Mouse (Mus musculus) NIH3T3 (cell line): Measurements from ENCODE around the gene Csad.

ENCODE experiments used
- DNase-seq: peaks from one replicate; pipeline ENCODE4 v3.0.0-alpha.2; 2012; ENCODE audit warnings: low read depth

Csad gene

DNA sequence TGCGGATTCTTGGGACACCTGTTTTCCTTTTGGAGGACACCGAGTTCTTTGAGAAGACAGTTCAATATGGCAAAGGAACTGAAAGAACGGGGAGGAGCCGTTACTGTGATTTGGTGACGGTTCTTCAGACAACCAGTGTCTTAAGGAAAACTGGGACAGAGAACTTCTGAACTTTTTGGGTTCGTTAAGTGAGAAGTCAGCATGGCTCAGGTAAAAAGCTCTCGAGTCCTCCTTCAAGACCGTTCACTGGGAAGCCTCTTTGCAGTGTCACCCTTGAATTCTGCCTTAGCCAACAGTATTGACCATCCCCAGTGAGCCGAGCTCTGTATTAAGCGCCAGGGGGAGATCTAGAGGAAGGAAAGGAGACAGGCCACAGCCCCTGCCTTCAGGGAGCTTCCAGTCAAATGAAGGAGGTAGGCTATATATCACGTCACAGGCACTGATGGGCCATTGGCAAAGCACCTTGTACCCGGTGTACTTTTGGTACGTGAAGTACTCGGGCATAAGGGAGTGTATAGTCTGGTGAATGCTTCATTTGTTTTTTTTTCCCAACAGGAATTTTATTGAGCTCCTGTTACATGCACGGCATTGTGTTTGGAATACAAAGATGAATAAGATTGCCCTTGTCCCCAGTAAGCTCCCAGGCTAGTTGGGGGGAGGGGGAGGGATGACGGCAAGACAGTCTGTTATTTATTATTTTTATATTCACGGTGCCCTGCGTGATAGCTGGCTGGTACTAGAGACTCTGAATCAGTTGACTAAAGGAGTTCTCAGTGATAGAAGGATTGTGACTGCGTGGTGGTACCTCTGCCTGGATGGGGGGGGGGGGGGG, at the start of gene Csad:
Gene Csad, minus strand, starts transcription at position 51 of the 832 bp plus-strand sequence.
- DNase-seq = no peak

DNA sequence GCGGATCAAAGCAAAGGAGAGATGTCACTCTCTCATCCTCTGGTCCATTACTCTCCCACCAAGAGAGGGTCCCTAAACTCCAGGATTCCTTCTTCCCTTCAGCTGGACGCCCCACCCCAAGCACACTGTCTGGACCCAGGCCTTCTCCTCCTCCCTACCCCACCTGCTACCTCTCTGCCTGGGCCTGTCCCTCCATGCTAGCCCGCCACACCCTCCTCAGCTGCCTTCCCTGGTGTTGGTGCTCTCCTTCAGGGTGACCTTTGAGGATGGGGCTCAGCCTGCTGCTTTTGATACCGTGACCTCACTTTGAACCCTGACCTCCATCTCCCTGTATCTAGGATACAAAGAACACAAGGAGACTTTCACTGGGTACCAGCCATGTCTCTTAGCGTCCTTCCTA, 46.0 kb upstream of the Csad start:
- no peak for DNase-seq

DNA sequence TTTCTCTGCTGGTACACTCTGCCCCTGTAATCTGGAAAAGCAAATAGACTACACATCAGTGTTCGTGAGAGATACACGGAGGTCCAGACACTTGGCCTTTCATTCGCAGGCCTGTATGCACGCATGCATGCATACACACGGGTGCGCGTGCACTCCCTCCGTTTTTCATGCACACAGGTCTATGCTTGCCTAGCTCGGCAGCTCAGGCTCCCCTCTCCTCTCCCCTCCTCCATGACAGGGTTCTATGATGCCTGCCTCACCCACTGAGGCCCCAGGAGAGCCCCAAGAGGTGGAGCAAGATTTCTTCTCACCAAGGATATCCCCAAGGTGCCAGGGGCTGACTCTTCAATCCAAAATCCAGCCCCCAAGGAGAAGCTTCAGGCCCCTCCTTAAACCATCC, 45.4 kb upstream of the Csad start:
- DNase-seq = no peak

DNA sequence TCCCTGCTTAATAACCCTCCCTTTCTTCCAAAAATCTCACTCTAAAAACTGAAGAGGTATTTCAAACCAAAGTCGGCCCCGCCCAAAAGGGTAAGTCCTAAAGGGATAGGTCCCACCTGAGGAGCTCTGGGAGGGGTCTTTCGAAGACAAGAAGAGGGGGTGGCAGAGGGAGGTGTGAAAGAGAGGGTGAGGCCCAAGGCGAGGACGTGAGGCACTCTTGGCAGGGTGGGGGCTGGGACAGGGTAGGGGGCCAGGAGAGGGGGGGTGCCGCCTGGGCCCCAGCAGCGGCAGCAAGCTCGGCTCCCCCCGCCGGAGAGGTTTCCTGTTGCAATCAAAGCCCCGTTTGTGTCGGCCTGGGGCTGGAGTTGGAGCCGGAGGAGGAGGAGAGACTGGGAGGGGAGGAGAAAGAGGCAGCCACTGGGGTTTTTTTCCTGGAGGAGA, 44.7 kb upstream of the Csad start:
- peak; percentile 67 for DNase-seq

DNA sequence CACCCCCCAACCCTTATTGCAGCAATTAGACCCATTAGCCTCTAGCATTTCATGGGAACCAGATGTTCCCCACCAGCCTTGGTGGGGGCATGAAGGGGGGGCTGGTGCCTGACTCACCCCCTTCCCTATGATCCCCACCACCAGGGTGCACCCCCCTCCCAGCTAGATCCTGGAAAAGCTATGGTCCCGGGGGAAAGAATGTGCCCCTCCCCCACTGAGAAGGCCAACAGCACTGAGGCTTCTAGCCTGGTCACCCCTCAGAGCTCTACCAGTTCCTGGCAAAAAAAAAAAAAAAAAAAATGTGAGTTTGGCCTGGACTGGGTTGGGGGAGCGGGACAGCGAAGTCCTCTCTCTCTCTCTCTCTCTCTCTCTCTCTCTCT, 44.3 kb upstream of the Csad start:
- peak; percentile 89 for DNase-seq

DNA sequence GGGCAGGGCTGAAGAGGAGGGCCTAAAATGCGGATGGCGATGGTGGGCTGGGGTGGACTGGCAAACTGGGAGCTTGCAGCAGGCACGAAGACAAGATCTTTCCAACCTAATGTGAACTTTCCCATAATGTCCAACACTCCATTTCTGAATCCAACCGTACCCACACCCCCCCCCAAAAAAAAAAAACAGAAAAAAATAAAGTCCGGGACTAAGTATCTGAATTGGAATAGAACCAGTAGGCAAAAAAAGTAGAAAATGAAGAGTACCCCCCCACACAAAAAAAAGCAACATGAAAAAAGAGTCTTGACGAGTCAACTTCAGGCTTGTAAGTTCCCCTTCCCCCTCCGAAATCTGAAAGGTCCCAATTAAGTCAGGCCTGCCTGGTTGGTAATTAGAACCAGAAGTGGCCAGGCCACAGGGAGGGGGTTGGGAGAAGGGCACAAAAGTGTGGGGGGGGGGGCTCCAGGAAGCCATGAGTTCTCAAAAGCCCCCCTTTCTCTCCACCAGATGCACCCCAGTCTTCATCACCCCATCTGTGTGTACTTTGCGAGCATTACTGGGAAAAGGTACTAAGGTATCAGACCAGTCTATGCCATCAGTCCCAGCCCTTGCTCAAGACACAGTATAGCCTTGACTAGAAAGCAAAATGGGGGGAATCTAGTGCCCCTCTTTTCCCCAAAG, 43.7 kb upstream of the Csad start:
- peak; percentile 72 for DNase-seq

DNA sequence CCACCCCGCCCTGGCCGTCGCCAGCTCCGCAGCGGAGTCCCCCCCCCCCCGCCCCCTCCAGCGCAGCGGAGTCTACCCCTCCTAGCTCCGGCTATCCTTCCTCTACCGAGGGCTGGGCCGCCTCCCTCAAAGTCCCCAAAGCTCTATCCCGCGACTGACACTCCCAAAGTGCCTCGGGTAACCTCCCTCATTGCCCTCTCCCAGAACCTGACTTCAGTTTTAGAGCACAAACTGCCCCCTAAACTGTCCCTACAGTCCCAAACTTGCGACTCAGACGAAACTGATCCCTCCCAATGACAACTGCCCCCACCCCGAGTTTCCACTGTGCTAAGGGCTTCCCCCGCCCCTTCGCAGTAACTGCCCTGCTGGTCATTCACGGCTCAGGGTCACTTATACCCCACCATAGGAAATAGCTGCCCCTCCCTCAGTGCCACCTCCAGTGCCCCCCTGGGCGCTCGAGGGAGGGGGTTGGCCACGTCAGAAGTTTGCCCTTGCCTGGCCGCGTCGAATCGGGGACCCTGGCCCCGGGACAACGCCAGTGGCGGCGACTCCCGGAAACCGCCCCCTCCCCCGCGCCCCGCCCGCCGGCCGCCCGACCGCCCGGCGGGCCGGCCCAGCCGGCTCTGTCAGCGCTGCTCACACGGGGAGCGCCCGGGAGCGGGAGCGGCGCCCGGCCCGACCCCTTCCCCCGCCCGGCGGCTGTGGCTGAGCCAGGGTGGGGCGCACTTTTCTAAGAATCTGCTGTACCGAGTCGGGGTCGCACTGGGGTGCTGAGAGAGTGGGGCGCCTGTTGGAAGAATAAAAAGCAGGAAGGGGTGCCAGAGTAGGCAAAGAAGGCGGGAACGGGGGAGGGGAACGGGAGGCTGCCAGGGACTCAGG, 43.0 kb upstream of the Csad start:
- peak; percentile 80 for DNase-seq

DNA sequence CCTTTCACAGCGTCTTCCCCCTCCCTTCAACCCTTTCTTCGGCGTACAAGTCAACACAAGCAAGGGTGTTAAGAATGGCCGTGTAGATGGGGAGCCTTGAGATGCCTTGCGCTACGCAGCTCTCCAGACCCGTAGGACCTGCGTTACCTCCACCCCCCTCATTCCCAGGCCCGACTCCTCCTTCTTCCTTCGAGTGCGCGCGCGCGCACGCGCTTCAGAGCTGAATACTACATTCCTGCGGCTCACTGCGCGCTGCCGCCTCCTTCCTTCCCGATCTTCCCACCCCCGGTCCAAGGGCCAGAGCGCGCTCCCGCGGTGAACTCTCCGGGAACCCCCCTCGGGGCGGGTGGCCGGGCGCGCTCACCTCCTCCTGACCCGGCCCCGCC, 42.3 kb upstream of the Csad start:
- DNase-seq = peak; percentile 99

DNA sequence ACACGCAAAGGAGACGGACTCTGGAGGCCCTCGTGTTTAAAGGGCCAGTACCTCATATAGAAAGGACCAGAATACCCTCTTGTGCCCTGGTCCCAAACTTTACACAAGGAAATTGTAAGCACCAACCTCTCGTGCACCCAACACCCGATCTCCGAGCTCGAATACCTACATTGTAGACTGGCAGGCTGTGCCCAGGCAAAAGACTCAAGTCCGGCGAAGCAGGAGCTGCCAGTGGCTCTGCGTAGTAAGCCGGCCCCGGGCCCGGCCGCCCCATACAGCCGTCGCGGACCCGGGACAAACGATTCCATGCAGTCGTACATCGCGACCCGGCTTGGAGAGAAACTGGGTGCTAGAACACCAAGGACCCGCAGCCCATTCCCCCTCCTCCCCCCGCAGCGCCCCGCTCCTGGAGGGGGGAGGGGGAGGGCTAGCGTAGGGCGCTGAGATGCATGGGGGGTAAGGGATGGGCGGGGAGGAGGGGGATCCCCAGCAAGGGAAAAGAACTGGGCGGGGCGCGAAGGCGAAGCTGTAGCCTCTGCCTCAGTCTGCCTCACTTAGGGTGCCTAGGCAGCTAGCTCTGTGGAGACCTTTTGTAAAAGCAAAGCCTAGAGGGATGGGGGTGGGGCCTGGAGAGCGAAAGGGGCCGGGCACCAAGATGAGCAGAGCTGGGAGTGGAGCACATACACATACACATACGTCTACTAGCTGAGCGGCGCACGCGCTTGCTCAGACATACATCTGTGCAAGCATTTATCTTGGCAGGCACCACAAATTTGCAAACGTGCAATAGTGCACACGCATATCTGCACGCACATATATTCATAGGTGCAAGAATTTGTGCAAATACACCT, 41.6 kb upstream of the Csad start:
- DNase-seq = peak; percentile 94

DNA sequence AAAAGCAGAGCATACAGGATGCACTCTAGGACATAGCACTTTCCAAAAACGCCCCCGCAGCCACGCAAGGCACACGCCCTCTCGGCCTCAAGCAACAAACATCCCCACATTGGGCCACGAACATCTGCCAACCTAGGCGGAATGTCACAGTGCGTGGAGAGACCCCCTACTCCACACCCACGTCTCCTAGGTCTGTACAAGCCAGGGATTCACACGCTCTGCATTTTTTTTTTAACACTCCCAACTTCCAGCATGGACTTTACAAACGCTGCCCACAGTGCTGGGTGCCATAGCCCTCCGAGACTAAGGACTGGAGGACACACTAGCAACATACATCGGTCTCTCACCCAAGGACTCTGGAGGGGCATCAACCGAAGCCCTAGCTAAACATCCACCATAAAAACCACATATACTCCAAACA, 40.9 kb upstream of the Csad start:
- DNase-seq = peak; percentile 45

DNA sequence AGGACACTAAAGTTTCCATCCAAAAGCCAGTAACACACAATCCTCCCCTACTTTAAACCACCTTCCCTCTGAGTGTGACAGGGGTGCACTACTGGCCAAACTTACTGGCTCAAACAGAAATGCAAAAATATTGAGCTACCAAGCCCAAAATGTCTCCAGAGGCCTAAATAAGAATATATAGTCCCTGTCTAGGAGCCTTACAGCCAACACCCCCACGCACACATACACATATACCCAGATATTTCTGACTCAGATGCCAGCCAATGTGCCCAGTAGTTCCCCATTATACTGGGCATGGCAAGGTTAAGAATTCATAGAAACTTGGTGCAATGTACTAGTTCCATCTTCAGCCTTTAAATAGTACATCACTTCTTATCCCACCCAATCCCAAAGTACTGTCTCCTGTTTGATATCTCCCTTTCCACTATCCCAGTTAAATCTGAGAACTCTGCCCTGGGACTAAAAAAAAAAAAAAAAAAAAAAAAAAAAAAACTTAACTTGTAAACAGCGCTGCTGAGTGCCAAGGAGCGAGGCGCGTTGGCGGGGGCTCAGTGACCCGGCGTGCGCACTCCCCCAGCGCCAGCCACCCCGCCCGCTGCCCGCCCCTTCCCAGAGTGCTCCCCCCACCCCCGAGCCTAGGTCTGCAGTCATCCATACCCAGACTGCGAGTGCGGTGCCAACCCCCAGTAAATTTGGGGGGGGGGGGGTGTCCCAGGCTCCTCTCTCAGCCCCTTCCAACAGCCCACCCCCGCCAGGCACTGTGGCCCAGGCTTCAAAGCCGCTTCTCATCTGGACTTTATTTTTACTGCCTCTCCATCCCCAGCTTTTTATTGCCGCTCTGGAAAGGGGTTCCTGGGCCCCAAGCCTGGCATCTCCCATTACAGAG, 40.0 kb upstream of the Csad start:
- peak; percentile 72 for DNase-seq

DNA sequence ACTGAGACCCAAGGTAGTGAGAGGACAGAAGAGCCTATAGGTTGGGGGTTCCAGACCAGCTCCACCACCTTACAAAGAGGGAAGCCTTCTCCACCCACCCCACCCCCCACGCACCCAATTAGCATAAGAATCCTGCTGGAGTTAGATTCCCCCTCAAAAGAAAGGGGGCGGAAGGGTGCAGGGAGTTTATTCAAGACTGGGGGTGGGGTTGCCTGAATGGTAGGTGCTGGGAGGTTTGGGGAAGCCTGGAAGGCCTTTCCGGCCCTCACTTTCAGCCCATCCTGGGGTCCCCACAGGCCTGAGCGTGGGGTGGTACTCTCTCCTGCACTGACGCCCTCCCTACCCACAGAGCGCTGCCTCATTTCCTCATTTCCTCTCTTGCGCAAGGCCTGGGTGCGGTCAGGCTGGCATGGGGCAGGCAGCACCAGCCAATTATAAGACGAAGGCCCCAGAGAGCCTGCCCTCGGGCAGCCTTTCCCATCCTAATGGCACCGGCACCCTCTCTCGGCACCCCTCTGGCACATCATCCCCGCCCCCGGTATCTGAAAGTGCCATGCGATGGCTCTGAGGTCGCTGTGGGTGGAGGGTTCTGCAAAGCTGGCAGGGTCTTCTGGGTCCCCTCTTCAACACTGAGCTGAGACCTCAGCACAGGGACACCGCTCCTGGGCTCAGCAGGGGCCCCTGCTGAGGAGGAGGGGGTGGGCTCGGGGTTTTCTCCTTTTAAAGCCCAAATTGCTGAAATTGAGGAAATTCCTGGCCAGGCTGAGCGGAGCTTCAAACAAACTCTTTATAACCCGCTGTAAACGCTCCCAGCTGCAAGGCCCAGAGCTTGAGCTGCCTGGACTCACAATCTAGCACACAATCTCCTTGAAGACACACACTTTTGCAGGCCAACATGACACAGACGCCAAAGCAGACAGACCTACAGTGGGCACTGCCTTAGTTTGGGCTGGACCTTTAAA, 39.0 kb upstream of the Csad start:
- DNase-seq = peak; percentile 77

DNA sequence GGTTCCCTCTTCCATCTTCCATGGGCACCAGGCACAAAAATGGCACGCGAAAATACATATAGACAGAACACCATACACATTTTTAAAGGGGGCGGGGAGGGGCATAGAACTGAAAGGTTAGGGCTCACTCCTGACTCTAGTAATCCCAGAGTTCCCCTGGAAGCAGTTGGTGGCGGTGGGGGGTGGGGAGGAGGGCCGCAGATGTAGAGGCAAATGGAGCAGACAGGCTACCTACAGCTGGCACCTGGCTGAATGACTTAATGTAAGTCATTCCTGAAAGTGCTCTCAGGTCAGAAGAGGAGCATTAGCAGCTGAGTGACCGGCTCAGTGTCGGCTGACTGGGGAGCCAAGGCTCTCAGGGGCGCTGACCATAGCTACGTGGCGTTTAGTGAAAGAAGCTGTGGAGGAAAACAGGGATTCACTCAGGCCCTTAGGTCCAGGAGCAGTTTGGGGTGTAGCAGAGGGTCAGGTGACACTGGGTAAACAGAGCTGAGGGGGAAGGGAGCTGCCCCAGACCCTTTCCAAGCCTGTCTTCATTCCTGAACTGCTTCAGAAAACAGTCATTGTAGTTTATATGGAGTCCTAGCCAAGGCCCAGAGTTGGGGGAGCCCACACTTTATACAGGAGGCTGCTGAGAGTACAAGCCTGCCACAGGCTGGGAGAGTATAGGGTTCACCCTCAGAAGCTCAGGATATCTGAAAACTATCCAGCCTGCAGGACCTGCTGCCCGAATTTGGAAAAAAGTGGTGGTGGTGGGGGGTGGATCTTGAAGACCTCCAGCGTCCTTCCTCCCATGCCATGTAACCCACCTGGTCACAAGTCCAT, 38.1 kb upstream of the Csad start:
- DNase-seq = no peak

DNA sequence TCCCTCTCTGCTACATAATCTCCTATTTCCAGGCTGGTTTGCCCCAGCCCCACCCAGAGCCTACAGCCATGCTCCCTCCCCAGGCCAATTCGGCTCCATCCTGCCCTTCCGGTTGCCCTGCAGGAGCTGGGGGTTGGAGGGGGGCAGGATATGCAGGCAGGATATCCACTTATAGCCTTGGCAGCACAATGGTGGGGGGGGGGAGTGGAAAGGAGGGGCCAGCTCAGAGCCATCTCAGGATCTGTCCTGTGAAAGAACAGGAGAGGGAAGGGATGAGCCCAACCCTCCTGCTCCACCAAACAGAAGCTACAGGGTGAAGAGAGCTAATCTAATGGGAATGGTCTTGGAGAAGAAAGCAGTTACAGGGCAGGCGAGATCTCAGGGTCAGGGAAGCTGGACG, 36.1 kb upstream of the Csad start:
- no peak for DNase-seq

DNA sequence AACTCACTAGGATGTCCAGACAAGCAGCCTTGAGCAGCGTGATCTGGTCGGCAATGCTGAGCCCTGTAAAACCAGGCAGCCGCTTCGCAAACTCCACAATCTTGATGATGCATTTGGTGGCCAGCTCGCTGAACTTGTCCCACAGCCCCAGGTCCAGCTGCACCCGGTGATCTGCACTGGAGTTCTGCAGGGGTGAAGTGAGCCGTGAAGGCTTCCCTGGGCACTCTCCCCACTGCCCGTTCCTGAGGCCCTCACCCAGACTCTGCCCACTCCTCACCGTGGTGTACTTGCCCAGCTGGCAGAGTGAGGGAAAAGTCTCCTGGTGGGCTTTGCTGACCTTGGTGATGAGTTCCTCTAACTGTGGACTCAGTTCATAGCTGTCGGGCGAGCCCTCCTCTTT, 35.3 kb upstream of the Csad start:
- DNase-seq = no peak

DNA sequence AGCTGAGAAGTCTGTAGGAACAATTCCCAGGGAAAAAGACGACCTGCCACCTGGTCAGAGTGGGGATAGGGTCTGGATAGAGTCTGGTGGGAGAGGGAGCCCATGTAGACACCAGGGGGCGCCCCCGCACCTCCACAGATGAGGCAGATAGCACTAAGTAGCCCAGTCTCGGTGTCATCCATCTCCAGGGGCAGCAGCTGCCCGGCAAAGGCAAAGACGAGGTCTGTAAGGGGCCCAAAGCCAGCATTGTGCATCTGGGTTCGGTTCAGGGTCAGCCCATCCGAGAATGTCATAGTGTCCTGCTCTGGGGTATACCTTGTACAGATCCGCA, 34.7 kb upstream of the Csad start:
- peak; percentile 85 for DNase-seq

DNA sequence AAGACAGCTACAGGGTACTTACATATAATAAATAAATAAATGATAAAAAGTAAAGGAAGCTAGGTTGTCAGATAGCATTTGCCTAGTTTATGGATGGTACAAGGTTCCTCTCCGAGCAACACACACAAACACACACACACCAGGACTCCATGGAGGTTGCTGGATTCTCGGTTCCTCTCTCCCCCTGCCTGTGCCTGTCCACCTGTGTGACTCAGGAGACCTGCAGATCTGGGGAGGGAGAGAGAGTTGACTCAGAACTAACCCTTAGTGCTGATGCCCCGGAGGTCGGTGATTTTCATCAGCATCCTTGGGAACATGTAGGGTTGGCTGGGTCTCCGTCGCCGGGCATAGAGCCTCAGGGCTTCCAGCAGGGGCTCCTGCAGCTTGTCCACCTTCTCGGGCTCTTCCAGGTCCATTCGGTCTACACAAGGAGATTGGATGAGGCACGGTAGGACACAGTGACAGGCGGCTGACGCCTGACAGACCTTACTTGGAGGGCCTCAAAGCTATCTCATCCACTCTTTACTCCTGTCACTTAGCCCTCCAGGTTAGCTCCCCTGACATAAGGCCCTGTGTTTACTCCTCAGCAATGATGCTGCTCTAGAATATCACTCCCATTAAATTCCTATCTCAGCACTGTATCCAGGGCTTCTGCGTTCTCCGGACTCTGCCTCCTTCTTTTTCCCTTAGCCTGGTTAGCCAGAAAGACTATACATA, 34.2 kb upstream of the Csad start:
- no peak for DNase-seq
